Mouse (Mus musculus): Measurements from ENCODE around the gene Zbtb43. TPM values are rescaled to one million over a fixed set of nuclear protein-coding genes. Genes with fewer than 3 reads are reported as not detected.

The Zbtb43 gene
- polyA plus RNA-seq, 1 experiment from 2014 or later: 6.9 TPM

- DNase-seq: no peak
Measured at GRCm38 (mm10) chr2:33454816-33455215, 13.5 kb downstream of the Zbtb43 start.

GRCm38 (mm10) chr2:33453476-33453875, 14.9 kb downstream of the Zbtb43 start:
- no peak for DNase-seq
- Histone ChIP-seq H3K9me3 (replicated peaks) (no peaks in the 10 kb centered on the region), H3K4me1 (replicated peaks) (peaks cover 10% of the 10 kb centered on the region), H3K36me3 (peaks cover 74% of the 10 kb centered on the region), H3K9ac (no peak overlapping the region), H3K27me3 (no peaks in the 10 kb centered on the region), H3K4me3 (replicated peaks) (no peak overlapping the region), H3K4me2 (no peak overlapping the region), H3K27ac (no peak overlapping the region)
- WGBS (ENCODE audit: insufficient replicate concordance): 79% methylated on average over 3 of the region's 3 CpGs
- ATAC-seq (ENCODE audit: low read depth): no peak

More at GRCm38 (mm10) chr2:33454816-33455215, 13.5 kb downstream of the Zbtb43 start:
- Histone ChIP-seq H3K4me2 (no peak overlapping the region), H3K4me1 (replicated peaks) (peaks cover 17% of the 10 kb centered on the region), H3K9me3 (replicated peaks) (no peaks in the 10 kb centered on the region), H3K27ac (no peak overlapping the region), H3K27me3 (no peaks in the 10 kb centered on the region), H3K36me3 (peaks cover 71% of the 10 kb centered on the region), H3K9ac (no peak overlapping the region), H3K4me3 (replicated peaks) (no peak overlapping the region)
- 83% methylated on average over 8 of the region's 8 CpGs for WGBS (ENCODE audit: insufficient replicate concordance)
- ATAC-seq (ENCODE audit: low read depth): no peak

GRCm38 (mm10) chr2:33452721-33453120, 15.6 kb downstream of the Zbtb43 start:
- Histone ChIP-seq H3K27me3 (no peaks in the 10 kb centered on the region), H3K4me2 (no peak overlapping the region), H3K27ac (no peak overlapping the region), H3K4me1 (replicated peaks) (peaks cover 10% of the 10 kb centered on the region), H3K9ac (no peak overlapping the region), H3K4me3 (replicated peaks) (no peak overlapping the region), H3K9me3 (replicated peaks) (no peaks in the 10 kb centered on the region), H3K36me3 (peaks cover 67% of the 10 kb centered on the region)
- DNase-seq (no peak), ATAC-seq (ENCODE audit: low read depth) (no peak)
- 83% methylated on average over 5 of the region's 5 CpGs for WGBS (ENCODE audit: insufficient replicate concordance)

DNA sequence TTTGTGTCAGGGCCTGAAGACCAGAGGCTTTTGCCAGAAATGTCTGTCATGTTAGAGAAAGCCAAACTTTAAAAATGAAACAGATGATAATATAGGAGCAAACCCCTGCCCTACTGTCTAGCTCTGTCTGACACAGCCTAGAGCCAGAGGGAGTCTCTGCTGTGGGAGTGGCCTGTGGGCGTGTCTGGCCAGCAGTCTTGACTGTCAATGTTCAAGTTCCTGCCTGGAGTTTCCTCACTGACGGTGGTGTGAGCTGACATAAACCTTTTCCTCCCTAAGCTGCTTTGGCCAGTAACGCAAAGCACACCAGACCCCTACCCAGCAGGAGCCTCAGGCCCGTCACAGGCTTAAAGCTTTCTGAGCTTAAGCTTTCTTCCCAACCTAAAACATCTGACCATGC, 16.2 kb downstream of the Zbtb43 start:
- Histone ChIP-seq H3K9ac (no peak overlapping the region), H3K36me3 (peaks cover 65% of the 10 kb centered on the region), H3K27ac (no peak overlapping the region), H3K9me3 (replicated peaks) (no peaks in the 10 kb centered on the region), H3K4me2 (no peak overlapping the region), H3K4me3 (replicated peaks) (no peak overlapping the region), H3K4me1 (replicated peaks) (peaks cover 10% of the 10 kb centered on the region), H3K27me3 (no peaks in the 10 kb centered on the region)
- WGBS (ENCODE audit: insufficient replicate concordance): 31% methylated on average over 4 of the region's 4 CpGs
- DNase-seq: no peak
- ATAC-seq (ENCODE audit: low read depth): 0 out of 2 replicates have a peak, but pooled peaks have one; percentile 29

DNA sequence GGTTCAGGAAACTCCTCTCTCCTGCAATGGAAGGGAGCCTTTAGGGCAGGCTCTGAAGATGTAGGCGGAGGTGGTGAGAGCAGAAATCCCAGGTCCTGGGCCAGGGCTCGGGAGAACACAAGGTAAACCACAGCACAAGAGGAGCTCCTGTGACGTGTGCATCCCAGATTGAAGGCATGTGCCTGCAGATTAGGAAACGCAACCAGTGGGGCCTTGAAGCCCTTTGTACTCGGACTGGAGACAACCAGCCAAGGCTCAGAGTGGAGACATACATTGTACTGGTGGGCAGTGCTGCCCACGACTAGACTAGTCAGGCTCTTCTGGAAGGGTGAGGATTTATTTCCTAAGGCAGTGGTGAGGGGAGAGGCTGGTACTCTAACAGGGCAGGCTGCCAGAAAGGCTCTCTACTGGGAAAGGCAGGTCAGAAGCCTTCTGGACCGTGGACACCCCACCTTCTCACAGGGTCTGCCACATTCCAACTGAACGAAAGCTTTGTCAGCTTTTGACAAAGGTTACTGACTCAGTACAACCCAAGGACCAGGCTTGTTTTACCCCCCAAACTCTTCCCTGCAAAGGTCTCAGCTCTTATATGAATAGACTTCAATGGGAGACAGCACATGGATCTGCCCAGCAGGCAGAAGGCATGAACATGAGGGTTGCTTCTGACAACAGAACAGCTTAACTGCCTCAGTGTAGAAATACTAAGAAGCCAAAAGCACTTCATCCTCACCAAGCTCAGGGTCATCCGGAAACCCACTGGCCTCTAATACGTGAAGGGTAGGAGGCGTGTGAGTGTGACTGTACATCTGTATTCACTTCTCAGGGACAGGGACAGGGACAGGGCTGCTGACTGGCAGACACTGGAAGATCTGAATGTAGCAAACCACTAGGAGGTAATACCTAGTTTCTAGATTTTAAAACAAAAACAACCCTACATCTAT, 17.1 kb downstream of the Zbtb43 start:
- ATAC-seq (ENCODE audit: low read depth) (no peak), DNase-seq (no peak)
- H3K4me1 ChIP-seq (replicated peaks): peaks cover 10% of the 10 kb centered on the region
- no peaks in the 10 kb centered on the region for H3K27me3 ChIP-seq
- H3K27ac ChIP-seq: no peak overlapping the region
- no peak overlapping the region for H3K4me3 ChIP-seq (replicated peaks)
- no peaks in the 10 kb centered on the region for H3K9me3 ChIP-seq (replicated peaks)
- H3K36me3 ChIP-seq: peaks cover 65% of the 10 kb centered on the region
- H3K4me2 ChIP-seq: no peak overlapping the region
- 78% methylated on average over 11 of the region's 11 CpGs for WGBS (ENCODE audit: insufficient replicate concordance)
- H3K9ac ChIP-seq: no peak overlapping the region

- H3K36me3 ChIP-seq: peaks cover 52% of the 10 kb centered on the region
- ATAC-seq (ENCODE audit: low read depth) (no peak), DNase-seq (no peak)
- H3K9ac ChIP-seq: no peak overlapping the region
- H3K9me3 ChIP-seq (replicated peaks): no peaks in the 10 kb centered on the region
- no peak overlapping the region for H3K4me3 ChIP-seq (replicated peaks)
- WGBS (ENCODE audit: insufficient replicate concordance): 86% methylated on average over 22 of the region's 22 CpGs
- no peak overlapping the region for H3K4me2 ChIP-seq
- H3K27ac ChIP-seq: no peak overlapping the region
- no peaks in the 10 kb centered on the region for H3K27me3 ChIP-seq
- peaks cover 10% of the 10 kb centered on the region for H3K4me1 ChIP-seq (replicated peaks)
Measured at GRCm38 (mm10) chr2:33449119-33449873, 19.1 kb downstream of the Zbtb43 start.

DNA sequence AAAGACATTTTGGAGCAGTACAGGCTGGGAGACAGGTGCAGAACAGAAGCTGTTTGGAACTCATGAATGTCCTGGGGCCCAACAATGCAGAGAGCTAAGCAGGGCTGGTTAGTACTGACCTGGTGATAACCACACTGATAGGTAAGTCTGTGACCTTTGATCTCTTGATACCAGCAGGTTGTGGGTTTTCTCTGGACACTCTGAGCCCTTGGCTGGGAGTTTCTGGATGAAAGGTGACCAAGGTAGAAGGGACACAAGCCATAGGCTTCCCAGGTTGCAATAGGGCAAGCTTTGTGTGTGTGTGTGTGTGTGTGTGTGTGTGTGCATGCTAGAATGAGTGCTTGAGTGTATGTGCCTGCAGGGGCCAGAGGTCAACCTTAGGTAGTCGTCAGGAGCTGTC, 21.6 kb downstream of the Zbtb43 start:
- no peaks in the 10 kb centered on the region for H3K9me3 ChIP-seq (replicated peaks)
- DNase-seq: no peak
- H3K27me3 ChIP-seq: no peaks in the 10 kb centered on the region
- H3K9ac ChIP-seq: no peak overlapping the region
- no peak overlapping the region for H3K27ac ChIP-seq
- no peak overlapping the region for H3K4me3 ChIP-seq (replicated peaks)
- no peaks in the 10 kb centered on the region for H3K4me1 ChIP-seq (replicated peaks)
- ATAC-seq (ENCODE audit: low read depth): peak; percentile 23; the same call in 1 of the 2 replicates
- no peak overlapping the region for H3K4me2 ChIP-seq
- peaks cover 29% of the 10 kb centered on the region for H3K36me3 ChIP-seq
- 57% methylated on average over 1 of the region's 1 CpGs for WGBS (ENCODE audit: insufficient replicate concordance)

DNA sequence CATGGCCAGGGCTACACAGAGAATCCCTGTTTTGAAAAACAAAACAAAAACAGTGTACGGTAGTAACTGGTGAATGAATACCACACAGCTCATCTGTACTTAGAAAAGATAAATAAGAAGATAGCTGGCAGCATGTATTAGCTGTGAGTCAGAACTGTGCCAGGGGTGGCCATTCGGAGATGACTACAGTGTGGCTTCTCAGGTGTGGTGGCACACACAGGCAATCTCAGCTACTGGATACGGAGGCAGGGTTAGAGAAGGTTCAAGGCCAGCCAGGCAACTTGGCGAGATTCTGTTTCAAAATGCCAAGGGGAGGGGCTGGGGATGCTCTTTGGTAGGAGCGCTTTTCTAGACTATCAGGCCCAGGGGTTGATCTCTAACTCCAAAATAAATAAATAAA, 22.6 kb downstream of the Zbtb43 start:
- Histone ChIP-seq H3K9me3 (replicated peaks) (no peaks in the 10 kb centered on the region), H3K9ac (no peak overlapping the region), H3K27me3 (peaks cover 3% of the 10 kb centered on the region; the same call in 1 of the 2 replicates), H3K4me3 (replicated peaks) (no peak overlapping the region), H3K4me2 (no peak overlapping the region), H3K4me1 (replicated peaks) (no peaks in the 10 kb centered on the region), H3K36me3 (peaks cover 19% of the 10 kb centered on the region), H3K27ac (no peak overlapping the region)
- WGBS (ENCODE audit: insufficient replicate concordance): 68% methylated on average over 5 of the region's 5 CpGs
- DNase-seq (no peak), ATAC-seq (ENCODE audit: low read depth) (no peak)

DNA sequence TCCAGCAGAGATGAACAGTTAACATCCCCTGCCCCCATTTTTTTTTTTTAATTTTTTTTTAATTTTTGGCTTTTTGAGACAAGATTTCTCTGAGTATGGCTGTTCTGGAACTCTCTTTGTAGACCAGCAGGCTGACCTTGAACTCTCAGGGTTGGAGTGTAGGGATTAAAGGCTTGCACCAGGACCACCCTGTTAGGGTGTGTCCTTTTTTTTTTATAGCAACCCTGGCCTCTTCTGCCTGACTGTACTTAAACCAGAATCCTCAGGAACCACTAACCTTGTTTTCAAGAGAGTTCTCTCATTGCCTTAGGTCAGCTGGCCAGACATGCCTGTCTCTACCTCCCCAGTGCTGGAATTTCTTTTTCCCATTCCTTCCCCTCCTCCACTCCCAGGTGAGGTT, 23.5 kb downstream of the Zbtb43 start:
- H3K27me3 ChIP-seq: peaks cover 7% of the 10 kb centered on the region
- no peaks in the 10 kb centered on the region for H3K9me3 ChIP-seq (replicated peaks)
- H3K9ac ChIP-seq: no peak overlapping the region
- no peak overlapping the region for H3K4me2 ChIP-seq
- DNase-seq (no peak), ATAC-seq (ENCODE audit: low read depth) (no peak)
- no peak overlapping the region for H3K27ac ChIP-seq
- H3K4me1 ChIP-seq (replicated peaks): 0 out of 2 replicates have a peak, but pooled peaks cover under 1% of the 10 kb centered on the region
- peaks cover 14% of the 10 kb centered on the region for H3K36me3 ChIP-seq
- H3K4me3 ChIP-seq (replicated peaks): no peak overlapping the region

DNA sequence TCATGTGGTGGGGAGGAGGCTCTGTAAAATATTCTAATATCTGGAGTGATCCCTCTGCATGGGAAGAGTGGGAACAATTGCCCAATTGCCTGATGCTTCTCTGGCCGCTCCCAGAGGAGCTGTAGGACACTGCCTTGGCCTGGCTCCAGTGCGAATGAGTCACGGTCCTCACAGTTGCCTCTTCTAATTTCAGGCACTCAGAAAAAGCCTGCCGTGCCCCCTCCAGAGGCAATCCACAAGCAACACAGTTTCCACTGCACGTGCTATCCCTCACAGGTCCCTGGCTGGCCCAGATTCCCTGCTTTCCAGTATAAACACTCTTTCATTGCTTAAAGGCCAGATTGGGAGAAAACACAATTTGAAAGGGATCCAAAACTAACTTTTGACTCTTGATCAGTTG, 24.0 kb downstream of the Zbtb43 start:
- no peak overlapping the region for H3K4me2 ChIP-seq
- H3K4me3 ChIP-seq (replicated peaks): no peak overlapping the region
- H3K9ac ChIP-seq: no peak overlapping the region
- WGBS (ENCODE audit: insufficient replicate concordance): 57% methylated on average over 5 of the region's 5 CpGs
- H3K27ac ChIP-seq: no peak overlapping the region
- ATAC-seq (ENCODE audit: low read depth): no peak
- peaks cover 9% of the 10 kb centered on the region for H3K36me3 ChIP-seq
- no peaks in the 10 kb centered on the region for H3K9me3 ChIP-seq (replicated peaks)
- H3K4me1 ChIP-seq (replicated peaks): 0 out of 2 replicates have a peak, but pooled peaks cover 3% of the 10 kb centered on the region
- peaks cover 12% of the 10 kb centered on the region for H3K27me3 ChIP-seq
- no peak for DNase-seq

- Histone ChIP-seq H3K4me2 (no peak overlapping the region), H3K4me3 (replicated peaks) (no peak overlapping the region), H3K9me3 (replicated peaks) (no peaks in the 10 kb centered on the region), H3K36me3 (no peaks in the 10 kb centered on the region), H3K4me1 (replicated peaks) (0 out of 2 replicates have a peak, but pooled peaks cover 3% of the 10 kb centered on the region), H3K27ac (no peak overlapping the region), H3K9ac (no peak overlapping the region), H3K27me3 (peaks cover 21% of the 10 kb centered on the region)
- DNase-seq (no peak), ATAC-seq (ENCODE audit: low read depth) (no peak)
- 46% methylated on average over 4 of the region's 4 CpGs for WGBS (ENCODE audit: insufficient replicate concordance)
Measured at GRCm38 (mm10) chr2:33442701-33443100, 25.7 kb downstream of the Zbtb43 start.

All from liver, embryonic 13.5 days (tissue).